Mouse (Mus musculus) embryo, embryonic 10 days (tissue): ENCODE results near the gene Arl3.

Experiments
- DNase-seq: peaks from one replicate; pipeline ENCODE4 v3.0.0-alpha.2; 2015; ENCODE audit warnings: low spot score

Gene Arl3

GRCm38 (mm10) chr19:46500581-46501341, 72.2 kb downstream of the Arl3 start:
- peak; percentile 69 for DNase-seq

- DNase-seq = peak; percentile 100
Measured at GRCm38 (mm10) chr19:46499836-46500580, 73.0 kb downstream of the Arl3 start.

DNA sequence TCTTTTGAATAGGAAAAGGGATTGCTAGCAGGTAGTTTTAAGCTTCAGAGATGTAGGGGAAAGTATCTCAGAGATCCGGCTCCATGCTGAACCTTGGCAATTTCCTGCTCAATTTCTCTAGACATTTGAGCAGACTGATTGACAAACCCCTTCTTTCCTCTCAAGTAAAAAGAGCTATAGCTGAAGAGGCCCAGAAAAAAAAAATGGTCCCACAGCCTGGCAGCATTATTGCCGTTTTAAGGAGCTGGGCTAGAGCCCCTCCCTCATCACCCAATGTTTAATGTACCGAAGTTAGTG, 73.5 kb downstream of the Arl3 start:
- no peak for DNase-seq

- no peak for DNase-seq
Measured at GRCm38 (mm10) chr19:46497230-46497629, 75.8 kb downstream of the Arl3 start.

- DNase-seq = no peak
Measured at GRCm38 (mm10) chr19:46495136-46495535, 77.9 kb downstream of the Arl3 start.

DNA sequence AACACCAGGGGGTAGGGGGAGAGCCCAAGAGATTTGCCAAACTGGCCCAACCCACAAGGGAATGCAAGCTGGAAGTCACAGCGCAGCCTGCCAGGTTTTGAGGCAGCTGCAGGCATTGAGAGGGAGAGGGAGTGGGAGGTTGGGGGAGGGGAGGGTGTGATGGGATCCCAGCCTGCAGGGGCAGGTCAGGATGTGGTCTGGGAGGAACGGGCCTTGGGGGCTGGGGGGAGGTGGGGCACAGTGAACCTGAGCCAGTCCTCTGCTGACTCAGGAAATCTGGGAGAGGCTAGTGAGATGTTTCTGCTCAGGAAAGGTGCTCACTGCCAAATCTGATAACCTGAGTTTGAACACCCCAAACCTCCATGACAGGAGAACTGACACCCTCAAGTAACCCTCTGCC, 82.4 kb downstream of the Arl3 start:
- DNase-seq = peak; percentile 42

DNA sequence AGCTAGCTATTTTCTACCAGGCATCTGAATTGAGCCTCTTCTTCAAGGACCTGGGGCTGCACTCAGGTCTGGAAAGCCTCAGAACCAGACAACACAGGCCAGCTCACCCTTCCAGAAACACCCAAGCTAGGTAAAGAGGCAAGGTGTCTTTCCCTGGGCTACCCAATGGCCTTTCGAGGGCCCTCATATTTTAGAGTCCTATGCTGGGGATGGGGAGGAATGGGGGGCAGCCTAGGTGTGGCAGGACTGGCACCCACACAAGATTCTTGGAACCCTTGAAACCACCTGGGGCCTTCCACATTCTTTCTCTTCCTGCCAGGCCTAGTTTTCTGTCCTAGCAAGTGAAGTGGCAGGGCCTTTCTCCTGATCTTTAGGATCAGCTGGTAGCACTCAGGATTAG, 83.5 kb downstream of the Arl3 start:
- DNase-seq = no peak

DNA sequence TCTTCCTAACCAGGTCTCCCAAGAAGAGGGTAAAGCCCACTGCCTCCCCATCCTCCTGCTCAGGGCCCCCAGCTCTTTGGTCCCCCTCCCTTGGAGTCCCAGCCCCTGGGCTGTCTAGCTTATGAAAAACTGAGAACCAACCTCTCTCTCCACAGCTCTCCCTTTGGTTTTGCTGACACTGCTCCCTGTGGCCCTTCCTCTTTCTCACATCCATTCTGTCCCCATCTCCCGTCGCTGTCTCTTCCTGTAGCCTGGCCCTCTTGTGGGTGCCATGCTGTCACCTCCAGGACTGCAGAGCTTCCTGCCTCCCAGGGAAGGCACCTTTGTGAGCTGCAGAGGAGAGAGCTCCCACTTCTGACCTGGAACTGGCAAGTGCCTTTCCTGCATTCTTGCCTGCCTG, 86.3 kb downstream of the Arl3 start:
- no peak for DNase-seq

GRCm38 (mm10) chr19:46485847-46486246, 87.2 kb downstream of the Arl3 start:
- DNase-seq = no peak

- no peak for DNase-seq
Measured at GRCm38 (mm10) chr19:46484518-46484917, 88.5 kb downstream of the Arl3 start.

DNA sequence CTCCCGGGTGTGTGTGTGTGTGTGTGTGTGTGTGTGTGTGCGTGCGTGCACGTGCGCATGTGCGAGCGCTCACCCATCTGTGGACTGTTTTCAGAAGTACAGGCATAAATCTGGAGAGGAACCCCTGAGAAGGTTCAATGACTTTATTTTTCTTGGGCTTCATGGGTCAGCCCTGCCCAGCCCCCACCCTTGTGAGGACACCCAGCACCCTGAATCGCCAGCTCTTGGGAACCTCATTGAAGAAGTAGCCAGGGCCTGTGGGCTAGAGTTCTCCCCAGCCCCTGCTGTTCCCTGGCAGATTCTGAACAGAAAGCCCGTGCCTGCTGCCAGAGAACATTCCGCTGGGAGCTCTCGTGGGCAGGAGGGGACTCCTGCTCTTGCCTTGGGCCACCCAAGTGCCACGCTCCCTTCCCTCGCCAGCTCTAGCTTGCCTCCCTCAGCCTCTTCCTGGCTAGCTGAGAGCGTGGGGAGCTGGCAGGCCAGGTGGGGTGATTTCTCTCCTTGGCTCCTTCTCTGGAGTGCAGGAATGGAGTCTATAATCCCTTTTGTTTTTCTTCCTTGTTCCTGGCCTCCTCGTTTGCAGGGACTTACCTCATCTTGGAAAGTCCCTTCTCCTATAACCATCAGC, 89.2 kb downstream of the Arl3 start:
- no peak for DNase-seq

- DNase-seq = no peak
Measured at GRCm38 (mm10) chr19:46482896-46483516, 90.0 kb downstream of the Arl3 start.

GRCm38 (mm10) chr19:46481756-46482155, 91.2 kb downstream of the Arl3 start:
- DNase-seq = no peak

GRCm38 (mm10) chr19:46481352-46481751, 91.6 kb downstream of the Arl3 start:
- DNase-seq = no peak
